Mouse (Mus musculus): Measurements from ENCODE around the gene Nipsnap3a.
A peak's percentile ranks its signal among the peaks of the same experiment; 100 is the strongest.

Nipsnap3a gene

DNA sequence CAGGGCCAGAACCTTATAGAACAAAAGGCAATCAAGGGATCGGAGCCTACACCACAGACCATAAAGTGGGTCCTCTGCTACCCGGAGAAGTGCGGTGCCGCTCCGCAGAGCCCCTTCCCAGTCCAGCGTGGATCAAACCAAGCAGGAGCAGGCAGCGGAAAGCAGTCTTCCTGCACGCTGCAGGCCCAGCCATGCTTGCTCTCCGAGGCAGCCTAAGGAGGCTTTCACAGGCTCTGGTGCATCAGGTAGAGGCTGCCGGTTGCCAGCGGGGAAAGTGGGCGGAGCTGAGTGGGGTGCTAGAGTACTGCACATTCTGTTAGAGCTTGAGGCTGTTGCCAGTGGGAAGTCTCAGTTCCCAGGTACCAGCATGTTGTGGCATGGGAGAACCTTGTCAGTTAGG lies at the start of gene Nipsnap3a:
TSS of gene Nipsnap3a (plus strand) at position 25 of the 400 bp plus-strand sequence.
- no peak for DNase-seq (ENCODE audit: low spot score in 2 of 2)

DNA sequence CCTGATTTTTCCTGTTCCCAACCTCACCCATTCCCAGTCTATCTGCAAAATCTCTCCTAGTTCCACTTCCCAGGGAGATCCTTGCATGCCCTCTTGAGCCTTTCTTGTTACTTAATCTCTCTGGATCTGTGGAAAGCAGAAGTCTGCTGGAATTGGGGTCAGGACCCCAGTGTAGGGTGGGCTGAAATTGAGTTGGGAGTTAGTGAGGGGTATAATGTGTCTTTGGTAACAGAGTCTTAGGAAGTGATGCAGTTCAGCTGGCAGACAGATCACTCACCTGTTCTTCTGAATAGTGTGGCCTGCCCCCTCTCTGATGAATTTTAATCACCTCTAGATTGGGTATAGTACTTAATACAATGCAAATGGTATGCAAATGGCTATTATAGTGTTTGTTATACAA lies 42.4 kb upstream of the Nipsnap3a start:
- DNase-seq (ENCODE audit: low spot score in 2 of 2) = no peak

DNA sequence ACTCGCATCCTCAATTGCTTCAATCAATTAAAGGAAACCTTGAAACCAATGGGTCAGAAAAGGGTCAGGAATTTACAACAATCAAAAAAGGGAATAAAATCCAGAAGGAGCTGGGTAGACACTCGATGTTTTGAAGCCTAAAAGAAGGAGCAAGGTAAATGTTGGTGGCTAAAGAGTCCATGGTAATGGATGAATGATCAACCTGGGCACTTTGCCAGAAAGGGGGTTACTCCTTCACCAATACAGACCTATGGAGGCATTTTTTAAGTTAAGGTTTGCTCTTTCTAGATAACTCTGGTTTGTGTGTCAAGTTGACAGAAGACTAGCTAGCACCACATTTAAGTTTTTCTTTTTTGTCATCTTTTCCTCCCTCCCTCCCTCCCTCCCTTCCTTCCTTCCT lies 40.1 kb upstream of the Nipsnap3a start:
- DNase-seq (ENCODE audit: low spot score in 2 of 2) = no peak

DNA sequence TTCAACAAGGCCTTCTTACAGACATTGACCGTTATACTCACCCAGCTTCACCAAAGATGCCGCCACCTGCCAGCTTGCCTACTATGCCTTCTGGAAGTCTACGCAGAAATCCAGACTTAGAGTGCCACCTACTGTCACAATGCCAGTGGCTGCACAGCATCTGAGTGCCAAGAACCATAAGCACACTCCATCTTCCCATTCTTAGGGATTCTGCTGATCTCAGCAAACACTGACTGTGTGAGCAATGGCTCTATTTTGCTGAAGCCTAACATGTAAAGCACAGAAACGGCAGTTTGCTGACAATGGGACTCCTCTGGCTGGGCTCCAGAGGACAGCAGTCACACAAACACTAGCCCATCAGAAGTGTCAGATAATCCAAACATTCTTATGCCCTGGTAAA lies 30.4 kb upstream of the Nipsnap3a start:
- peak; percentile 26 to 37 for DNase-seq (ENCODE audit: low spot score in 2 of 2)

DNA sequence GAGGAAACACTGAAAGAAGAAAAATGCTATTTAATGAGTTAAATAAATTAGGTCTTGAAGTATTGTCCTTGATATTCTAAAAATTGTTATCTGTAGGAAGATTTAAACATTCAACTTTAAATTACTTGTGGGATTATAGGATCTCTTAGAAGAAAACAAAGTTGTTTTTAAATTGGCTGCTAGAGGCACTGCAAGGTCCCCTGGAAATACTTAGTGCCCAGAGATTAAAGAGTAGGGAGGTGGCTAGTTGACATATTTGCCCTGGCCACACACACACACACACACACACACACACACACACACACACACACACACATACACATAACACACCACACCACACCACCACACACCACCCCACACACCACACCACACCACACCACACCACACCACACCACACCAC lies 24.8 kb upstream of the Nipsnap3a start, which contains the start of gene Olfr270:
TSS of gene Olfr270 (plus strand) at position 301 of the 400 bp plus-strand sequence.
- no peak for DNase-seq (ENCODE audit: low spot score in 2 of 2)

DNA sequence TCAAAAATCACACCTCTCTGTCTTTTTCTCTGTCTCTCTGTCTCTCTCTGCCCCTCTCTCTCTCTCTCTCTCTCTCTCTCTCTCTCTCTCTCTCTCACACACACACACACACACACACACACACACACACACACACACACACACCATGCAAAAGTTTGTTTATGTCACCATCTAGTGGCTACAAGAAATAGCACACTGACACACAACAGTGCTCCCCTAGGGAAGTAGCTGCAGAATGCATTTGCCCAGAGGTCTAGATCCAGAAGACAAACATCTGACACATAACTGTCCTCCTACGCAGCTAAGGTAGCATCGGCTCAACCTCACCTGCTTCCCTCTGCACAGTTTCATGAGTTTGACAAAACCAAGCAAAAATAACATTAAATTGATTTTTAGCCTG lies 3.9 kb upstream of the Nipsnap3a start:
- DNase-seq (ENCODE audit: low spot score in 2 of 2) = no peak

DNA sequence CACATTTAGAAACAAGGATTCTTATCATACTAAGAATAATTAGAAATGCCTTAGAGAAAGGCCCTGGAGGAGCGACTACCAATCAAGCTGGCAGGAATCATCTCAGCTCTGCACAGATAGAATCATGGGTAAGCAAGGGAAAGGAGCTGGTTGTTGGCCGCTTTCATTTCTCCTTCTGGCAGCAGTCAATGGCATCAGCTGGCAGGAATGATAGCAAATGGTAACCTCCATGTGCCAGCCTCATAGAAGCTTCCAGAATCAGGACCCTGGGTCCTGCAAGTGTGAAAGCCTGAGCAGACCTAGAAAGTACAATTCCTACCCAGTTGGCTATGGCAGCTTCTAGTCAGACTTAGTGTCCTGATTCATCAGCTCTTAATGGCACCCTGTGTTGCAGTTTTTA lies 2.8 kb upstream of the Nipsnap3a start:
- DNase-seq (ENCODE audit: low spot score in 2 of 2) = no peak

DNA sequence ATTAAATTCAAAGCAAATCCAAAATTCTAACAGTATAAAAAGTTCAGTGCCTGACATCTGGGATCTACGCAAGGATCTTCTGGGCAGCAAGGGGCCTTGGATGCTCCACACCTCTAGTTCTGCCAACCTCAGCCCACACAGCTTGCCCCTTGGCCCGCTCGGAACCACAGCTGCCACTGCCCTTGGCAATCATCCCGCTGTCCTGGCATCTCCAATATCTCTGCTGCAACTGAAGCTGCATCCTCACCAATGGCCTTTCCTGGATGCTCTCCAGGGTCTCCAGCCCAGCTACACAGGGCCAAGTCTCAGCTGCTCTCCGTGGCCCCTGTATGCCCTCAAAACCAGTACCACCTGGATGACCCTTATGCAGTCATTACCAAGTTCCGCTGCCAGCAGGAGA lies 10.4 kb downstream of the Nipsnap3a start:
- DNase-seq (ENCODE audit: low spot score in 2 of 2) = no peak

DNA sequence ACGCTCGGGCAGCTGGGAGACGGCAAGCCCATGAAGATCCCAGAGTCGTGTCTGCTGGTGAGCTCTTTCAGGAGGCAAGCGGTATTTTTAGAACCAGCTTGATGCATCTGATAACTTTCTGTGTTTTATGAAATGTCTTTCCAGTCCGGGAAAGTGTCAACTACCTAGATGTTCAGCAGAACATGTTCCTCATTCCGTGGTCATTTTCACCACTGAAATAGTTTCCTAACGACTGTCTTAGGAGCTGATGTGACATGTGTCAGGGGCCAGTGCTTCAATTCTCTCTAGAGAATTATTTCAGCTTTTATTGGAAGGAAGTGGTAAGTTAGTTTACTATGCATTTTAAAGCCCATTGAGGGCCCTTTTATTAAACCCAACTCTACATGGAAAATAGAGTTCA lies 11.1 kb downstream of the Nipsnap3a start:
- DNase-seq (ENCODE audit: low spot score in 2 of 2) = no peak

DNA sequence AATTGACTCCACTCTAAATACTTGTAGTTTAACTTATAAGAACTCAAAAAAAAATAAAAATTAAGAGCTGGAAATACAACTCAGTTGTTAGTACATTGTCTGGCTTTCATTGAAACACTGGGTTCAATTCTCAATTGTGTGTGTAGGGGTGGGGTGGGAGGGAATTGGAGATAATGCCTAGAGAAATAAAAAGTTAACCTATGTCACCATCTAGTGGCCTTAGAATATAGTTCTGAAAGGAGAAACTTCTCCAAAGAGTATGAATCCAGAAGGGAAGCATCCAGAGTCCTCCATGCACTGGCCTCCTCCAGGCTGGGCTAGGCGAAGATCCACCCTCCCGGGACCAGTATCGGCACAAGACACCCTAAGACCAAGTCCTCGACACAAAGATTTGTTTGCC lies 20.1 kb downstream of the Nipsnap3a start:
- DNase-seq (ENCODE audit: low spot score in 2 of 2) = no peak

DNA sequence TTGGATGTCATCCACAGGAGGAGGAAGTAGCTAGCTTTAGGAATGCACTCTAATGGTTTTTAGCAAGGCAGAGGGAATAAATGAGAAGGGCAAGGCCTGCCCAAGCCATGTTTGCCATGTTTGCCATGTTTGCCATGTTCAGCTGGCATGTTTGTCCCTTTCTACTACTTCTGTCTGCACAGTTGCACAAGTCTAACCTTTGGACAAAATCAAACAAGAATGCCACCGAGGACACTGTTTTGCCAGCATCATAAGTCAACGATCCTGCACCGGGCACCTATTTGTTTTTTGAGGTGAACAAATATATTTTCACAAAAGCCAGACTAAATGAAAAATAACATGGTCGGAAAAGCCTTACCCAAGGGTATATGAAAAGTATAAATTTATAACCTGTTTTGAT lies 20.8 kb downstream of the Nipsnap3a start:
- DNase-seq (ENCODE audit: low spot score in 2 of 2) = no peak

DNA sequence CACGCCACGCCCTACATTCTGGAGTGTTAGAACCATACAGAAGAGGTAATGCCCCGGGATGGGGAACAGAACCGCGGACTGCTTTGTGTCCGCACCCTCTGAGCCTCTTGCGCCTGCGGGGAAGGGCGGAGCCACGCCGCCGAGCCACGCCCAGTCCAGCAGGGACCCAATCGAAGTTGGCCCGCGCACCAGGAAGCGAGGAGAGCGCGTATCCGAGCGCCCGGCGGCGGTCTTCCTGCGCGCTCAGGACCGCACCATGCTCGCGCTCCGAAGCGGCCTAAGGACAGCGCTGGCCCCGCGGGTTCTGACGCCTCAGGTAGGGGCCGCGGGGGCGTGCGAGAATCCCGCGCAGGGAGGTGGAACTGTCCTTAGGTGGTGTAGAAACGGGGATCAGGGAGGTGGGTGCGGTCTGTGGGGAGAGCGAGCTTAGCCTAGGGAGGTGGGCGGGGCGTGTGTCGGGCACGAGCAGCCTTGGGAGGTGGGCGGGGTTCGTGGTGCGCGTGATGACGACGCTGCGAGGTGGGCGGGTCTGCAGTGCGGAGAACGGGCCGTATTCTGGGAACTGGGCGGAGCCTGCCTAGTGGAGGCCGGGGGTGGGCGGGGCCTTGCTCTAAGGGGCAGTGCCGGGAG lies 22.8 kb downstream of the Nipsnap3a start, which contains the start of gene Nipsnap3b:
TSS of gene Nipsnap3b (plus strand) at position 149 of the 630 bp plus-strand sequence.
- peak; percentile 90 to 93 for DNase-seq (ENCODE audit: low spot score in 2 of 2)

DNA sequence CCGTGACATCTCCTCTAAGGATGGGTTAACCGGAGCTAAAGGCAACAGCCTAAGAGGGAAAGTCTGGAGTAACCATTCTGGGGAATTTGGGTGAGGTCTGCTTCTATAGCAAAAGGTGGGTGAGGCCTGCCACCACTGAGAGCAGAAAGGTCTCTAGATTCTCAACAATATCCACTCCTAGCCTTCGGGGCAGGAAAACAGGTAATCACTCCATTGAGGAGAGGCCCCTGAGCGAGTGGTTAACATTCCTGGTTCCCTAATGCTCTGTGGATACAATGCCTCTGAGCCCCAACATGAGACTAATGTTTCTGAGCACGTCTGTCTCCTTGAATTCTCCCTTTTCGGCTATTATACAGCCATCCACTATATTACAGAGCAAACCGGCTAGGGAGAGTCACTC lies 25.3 kb downstream of the Nipsnap3a start:
- DNase-seq (ENCODE audit: low spot score in 2 of 2) = no peak

DNA sequence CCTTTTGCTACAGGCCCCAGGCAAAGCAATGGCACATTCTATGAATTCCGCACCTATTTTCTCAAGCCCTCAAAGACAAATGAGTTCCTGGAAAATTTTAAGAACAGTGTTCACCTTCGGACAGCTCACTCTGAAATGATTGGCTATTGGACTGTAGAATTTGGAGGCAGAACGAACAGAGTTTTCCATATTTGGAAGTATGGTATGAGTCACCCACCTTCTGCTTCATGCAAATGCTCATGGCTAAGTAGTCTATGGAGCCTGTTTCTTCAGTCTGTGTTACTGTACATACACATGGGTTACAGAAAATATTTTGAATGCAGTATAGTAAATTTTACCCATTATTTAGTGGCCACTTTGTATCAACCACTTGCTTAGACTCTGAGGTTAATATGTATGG lies 26.0 kb downstream of the Nipsnap3a start:
- DNase-seq (ENCODE audit: low spot score in 2 of 2) = no peak

DNA sequence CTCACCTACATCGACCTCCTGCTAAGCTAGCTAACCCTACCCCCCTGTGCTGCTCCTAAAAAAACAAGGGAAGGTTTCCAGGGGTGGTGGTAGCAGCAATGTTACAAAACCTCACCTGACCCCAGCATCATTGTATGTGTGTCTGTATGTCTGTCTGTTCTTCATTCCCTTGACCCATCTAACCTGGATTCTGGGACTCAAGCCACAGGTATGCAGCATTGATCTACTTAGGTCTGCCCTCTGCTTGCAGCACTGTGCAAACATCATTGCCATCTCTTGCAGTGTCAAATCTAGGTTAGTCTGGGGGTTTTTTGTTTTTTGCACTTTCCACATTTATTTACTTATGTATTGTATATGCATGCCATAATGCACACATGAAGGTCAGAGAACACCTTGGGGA lies 29.3 kb downstream of the Nipsnap3a start:
- no peak for DNase-seq (ENCODE audit: low spot score in 2 of 2)

DNA sequence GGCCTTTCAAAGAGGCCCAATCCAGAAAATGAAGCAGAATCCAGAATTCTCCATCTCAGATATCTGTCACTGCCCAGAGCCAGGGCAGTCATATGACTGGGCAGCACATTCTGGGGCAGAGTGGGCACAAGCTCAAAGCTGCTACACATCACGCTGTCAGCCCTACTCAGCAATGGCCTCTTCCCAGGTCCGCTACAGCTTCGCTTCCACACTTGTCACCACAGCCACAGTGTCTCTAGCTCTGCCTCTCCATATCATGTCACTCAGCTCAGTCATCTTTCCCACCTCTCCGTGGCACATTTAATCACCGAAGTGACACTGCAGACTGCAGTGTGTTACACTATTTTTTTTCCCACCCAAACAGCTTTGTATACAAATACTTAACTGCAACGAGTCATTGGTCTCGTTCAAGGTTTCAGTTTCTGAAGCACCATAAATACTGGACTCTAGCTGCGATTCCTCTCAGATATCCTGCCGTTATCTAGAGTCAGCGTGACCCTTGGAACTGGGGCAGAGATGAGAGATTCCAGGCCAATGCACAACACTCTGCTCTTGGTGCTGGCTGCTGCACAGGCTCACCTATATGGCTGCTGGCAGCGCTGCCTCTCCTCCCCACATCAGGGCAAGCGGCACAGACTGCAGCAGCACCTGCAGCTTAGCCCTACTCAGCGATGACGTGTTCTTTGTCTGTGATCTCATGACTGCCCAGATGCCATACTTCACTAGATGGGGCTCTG lies 34.3 kb downstream of the Nipsnap3a start:
- DNase-seq (ENCODE audit: low spot score in 2 of 2) = no peak

DNA sequence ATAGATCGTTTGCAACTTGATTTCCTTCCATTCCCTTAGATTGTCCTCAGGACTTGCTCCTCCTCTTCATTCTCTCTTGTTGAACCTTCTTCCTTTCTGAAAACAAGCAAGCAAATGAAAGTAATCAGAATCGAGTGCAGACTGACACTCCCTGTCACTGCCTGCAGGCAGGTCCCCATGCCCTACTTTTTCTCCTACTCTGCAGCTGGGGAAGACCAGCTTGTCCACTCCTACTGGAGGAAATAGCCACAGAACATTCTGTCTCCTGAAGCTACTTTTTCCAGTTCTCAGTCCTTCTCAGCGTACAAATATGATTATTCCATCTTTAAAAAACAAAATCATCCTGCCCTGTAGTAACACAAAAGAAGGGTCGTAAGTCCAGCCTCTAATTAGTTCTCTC lies 35.3 kb downstream of the Nipsnap3a start:
- DNase-seq (ENCODE audit: low spot score in 2 of 2) = no peak

DNA sequence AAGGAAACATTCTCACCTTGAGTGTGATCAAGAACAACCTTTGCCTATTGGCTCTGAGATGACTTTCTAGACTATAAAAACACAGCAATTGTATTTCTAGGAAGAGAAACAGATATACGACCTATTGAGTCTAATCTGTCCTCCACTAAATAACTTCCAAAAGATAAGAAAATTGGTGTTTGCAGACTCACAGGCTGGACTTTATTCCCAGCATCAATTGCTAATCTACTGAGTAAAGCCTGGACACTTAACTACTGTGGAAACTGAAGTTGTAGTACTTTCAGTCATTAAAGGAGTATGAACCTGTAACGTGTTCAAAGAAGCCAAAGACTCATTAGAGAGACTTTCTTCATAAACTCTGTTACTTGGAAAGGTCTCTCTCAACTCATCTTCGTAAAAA lies 38.7 kb downstream of the Nipsnap3a start:
- DNase-seq (ENCODE audit: low spot score in 2 of 2) = no peak

DNA sequence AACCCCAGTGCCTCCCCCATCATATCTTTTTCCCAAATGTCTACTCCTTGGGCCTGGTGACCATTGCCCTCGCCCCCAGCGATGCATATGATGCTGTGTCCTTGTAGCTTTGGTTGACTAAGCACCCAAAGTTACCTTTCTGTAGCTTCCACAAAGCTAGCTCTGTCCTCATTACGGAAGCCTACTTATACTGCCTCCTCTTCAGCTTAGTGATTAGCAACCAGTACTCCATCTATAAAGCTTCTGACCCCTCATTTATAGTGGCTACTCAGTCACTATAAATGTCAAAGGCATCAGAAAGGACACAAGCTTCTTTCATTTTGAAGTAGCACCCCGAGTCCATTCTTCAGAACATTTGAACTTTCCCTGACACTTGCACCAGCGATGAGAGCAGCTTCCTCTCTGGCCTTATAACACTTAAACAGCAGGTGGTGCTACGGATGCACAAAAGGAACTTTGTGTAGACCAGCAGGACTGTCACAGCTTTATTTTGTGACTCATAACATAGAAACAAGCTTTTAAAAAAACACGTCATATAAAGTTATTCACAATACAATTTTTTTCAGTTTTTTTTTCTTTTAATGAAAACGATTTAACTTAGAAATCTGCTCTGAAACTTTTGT lies 41.4 kb downstream of the Nipsnap3a start:
- no peak for DNase-seq (ENCODE audit: low spot score in 2 of 2)

DNA sequence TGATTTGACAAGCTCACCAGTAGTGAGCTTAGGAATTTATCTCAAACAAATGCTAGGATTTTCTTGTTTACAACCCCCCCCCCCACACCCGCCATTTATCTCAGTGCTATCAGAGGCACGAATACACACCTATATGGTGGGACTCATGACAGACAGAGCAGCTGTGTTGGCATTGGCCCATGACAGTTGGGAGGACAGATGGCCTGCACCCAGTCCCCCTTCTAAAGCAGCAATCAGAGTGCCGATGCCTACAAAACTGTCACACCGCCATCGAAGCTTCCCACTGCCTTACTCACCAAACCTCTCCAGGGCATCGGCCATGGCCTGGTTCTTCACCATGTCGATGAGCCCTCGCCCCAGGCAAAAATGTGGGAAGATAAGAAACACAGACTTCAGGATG lies 54.7 kb downstream of the Nipsnap3a start:
- DNase-seq (ENCODE audit: low spot score in 2 of 2) = no peak

DNA sequence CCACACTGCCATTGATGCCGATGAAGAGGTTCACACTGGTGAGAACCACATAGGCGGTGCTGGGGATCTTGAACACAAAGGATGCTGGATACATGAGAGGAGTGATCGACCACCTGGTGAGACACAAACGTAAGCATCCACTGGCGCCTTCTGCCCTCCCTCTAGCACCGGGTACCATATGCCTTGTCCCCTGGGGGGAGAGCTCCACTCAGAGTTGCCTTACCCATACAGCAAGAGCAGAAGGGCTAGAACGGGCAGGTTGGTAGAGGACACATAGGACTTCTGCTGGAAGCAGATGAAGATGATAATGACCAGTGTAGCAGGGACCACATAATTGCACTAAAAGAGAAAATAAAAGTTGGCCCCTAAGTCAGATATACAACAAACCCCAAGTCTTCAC lies 56.7 kb downstream of the Nipsnap3a start:
- DNase-seq (ENCODE audit: low spot score in 2 of 2) = no peak

DNA sequence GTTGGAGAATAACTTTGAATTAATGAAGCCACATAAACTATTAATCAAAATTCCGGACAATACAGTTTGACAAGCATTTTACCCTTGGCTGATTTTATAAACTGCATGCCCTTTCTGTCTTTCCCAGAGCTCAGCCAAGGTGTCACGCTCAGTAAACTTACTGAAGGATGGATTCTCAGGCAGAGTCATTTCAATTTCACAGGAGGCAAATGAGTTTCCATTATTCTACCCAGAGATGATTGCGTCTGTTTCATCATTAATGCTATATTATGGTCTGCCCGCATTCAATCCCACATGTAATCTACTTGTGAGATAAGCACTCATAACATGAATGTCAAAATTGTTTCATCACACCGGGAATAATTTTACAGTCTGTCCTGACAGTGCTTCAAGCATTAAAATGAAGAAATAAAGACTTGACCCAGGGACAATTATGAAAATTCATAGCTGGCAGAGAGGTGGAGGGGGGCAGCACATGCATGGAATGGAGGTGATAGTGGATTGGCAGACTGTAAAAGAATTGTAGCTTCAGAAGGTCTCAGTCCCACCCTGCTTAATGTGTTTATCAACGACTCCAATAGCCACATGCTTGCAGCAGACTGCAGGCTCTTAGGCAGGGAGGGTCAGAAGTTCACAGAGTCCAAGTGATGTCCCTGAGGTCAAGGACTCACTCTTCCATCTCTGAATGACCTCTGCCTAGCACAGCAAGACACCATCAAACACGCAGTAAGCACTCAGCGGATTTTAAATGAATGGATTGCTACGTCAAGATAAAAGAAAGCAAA lies 57.4 kb downstream of the Nipsnap3a start:
- DNase-seq (ENCODE audit: low spot score in 2 of 2) = no peak
